Mouse (Mus musculus) bone marrow macrophage, adult 2 months (primary cell): ENCODE measurements around the gene Prkce.

Source experiments
- CTCF ChIP-seq: IDR thresholded peaks from 2 replicates; pipeline ENCODE4 v1.5.1; 2012; ENCODE audit warnings: low read depth, mild to moderate bottlenecking, low read length, moderate library complexity
- POLR2A ChIP-seq: IDR thresholded peaks from 2 replicates; pipeline ENCODE4 v1.6.1; 2012; ENCODE audit warnings: mild to moderate bottlenecking, low read depth, low read length, borderline replicate concordance

DNA sequence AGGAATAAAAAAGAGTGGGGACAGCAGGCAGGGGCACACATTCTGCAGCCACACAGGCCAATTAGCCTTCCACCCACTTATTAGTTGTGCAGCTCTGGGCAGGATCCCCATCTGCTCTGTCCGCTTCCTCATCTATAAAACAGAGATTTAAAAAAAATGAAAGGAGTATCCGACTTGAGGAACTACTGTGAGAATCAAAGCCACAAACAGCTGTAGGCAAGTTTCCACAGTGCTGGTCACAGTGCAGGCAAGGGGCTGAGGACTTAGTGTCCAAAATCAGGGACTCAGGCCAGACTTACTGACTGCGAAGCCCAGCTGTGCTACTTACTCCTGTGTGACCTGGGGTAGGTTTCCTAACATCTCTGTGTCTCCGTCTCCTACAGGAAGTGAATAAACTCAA, 64.7 kb downstream of the Prkce start:
- TF ChIP-seq CTCF (no peak), POLR2A (no peak)
